Mouse (Mus musculus): ENCODE measurements around the gene Atp5s. TPM values are rescaled to one million over a fixed set of nuclear protein-coding genes. Genes with fewer than 3 reads are reported as not detected.
A peak's percentile ranks its signal among the peaks of the same experiment; 100 is the strongest.

Gene Atp5s
- total RNA-seq, 2 experiments from 2014 or later, result 31.9 to 34.7 TPM

- DNase-seq (ENCODE audit: extremely low spot score in 1 of 2, low spot score in 1 of 2), result no peak
Observed at GRCm38 (mm10) chr12:69776607-69777340, 52.0 kb downstream of the Atp5s start.

GRCm38 (mm10) chr12:69777341-69777730 lies 52.6 kb downstream of the Atp5s start:
- DNase-seq (ENCODE audit: extremely low spot score in 1 of 2, low spot score in 1 of 2), result no peak

DNA sequence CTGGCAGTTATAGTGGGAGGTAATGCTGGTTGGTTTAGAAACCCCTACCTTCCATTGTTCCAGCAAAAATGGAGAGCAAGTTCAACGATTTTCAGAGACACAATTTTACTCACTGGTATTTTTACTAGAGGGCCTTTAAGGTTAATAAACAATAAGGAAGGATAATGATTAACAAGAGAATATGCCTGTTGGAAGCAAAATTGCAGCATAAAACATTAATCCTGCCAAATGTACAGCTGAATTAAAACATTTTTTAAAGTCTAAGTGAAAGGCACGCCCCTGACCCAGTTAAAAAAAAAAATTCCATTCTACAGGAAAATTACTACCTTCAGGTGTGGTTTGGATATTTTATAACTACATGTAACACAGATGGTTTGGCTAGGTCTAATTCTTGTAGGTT lies 53.2 kb downstream of the Atp5s start:
- no peak for DNase-seq (ENCODE audit: extremely low spot score in 1 of 2, low spot score in 1 of 2)

DNA sequence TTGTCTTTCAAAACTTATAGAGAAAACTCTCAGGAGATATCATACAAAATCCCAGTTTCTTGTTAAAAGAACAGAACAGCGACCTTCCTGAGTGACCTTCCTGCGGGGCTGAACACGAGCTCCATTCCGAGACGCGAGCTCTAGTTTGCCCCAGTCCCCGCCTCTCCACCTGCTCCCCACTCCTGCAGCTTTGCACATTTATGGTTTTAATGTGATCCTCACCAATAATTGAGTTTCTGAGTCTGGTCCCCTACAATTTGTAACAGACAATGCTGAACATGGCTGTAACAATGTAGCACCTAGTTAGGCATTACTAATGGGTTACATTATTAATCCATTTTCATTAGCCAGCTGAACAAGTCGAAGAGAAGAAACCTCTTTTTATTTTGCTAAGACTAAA lies 56.7 kb downstream of the Atp5s start:
- no peak for DNase-seq (ENCODE audit: extremely low spot score in 1 of 2, low spot score in 1 of 2)

- DNase-seq (ENCODE audit: extremely low spot score in 1 of 2, low spot score in 1 of 2), result no peak
Observed at GRCm38 (mm10) chr12:69781935-69782650, 57.3 kb downstream of the Atp5s start.

DNA sequence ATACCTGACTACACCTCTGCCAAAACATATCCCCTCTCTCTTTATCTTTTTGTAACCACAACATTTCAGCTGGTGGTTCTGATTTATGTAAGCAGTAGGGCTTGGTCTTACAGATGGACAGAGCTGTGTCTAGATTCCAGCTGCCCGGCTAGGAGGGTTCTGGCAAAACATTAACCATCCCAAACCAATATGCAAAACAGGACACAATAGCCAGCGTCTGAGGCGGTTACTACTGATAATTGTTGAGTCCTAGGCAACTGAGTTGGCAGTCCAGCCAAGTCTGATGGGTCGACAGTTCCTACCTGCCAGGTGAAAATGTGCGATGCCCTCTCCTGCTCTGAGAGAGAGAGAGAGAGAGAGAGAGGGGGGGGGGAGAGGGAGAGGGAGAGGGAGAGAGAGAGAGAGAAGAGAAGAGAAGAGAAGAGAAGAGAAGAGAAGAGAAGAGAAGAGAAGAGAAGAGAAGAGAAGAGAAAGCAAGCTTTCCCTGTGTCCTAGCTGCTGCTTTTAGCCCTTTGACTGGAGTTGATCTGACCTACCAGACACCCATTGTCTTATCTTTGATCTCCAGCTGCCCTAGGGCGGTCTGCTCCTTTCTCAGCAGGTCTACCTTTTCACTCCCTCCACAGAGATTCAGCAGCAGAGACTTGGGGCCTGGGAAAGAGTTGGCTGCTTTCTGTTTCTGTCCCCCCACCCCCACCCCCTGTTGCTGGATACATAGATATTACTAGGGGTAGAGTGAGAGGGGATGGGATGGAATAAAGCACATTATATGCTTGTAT lies 58.7 kb downstream of the Atp5s start:
- no peak for DNase-seq (ENCODE audit: extremely low spot score in 1 of 2, low spot score in 1 of 2)

GRCm38 (mm10) chr12:69785471-69785870 lies 60.7 kb downstream of the Atp5s start:
- DNase-seq (ENCODE audit: extremely low spot score in 1 of 2, low spot score in 1 of 2), result no peak

- no peak for DNase-seq (ENCODE audit: extremely low spot score in 1 of 2, low spot score in 1 of 2)
Observed at GRCm38 (mm10) chr12:69788380-69788779, 63.6 kb downstream of the Atp5s start.

GRCm38 (mm10) chr12:69789766-69790529 lies 65.2 kb downstream of the Atp5s start:
- peak in 1 of 2 experiments; percentile 11 for DNase-seq (ENCODE audit: extremely low spot score in 1 of 2, low spot score in 1 of 2)

- peak; percentile 55 to 72 for DNase-seq (ENCODE audit: extremely low spot score in 1 of 2, low spot score in 1 of 2)
Observed at GRCm38 (mm10) chr12:69790530-69791505, 66.1 kb downstream of the Atp5s start, which contains the start of gene Cdkl1. TSS of gene Cdkl1 (minus strand) at chr12:69791267.

Small RNA genes within 50 kb of the gene (microRNA-seq; reads per million reads assigned to microRNA genes)
- gene Mir681, result 0 reads per million in 2 experiments

Other genes with a start within 250 kb of the Atp5s start
- gene Vcpkmt, start 141.9 kb upstream of the Atp5s start, total RNA-seq (2021), result 10 to 100 TPM; 19.9 to 21.2 TPM
- gene Sos2, start 43.1 kb upstream of the Atp5s start, total RNA-seq (2021), result 10 to 100 TPM; 28.0 to 32.0 TPM
- gene L2hgdh, start 77 bp upstream of the Atp5s start, total RNA-seq (2021), result 10 to 100 TPM; 14.3 to 15.8 TPM
- 10 to 100 TPM; 20.5 to 20.9 TPM for gene Cdkl1, start 66.3 kb downstream of the Atp5s start, total RNA-seq (2021)
- gene Atl1, start 167.7 kb downstream of the Atp5s start, total RNA-seq (2021), result 100 to 1,000 TPM; 201 to 202 TPM
- gene Map4k5, start 168.2 kb downstream of the Atp5s start, total RNA-seq (2021), result 10 to 100 TPM; 44.4 to 51.4 TPM